Mouse (Mus musculus) limb, embryonic 15.5 days (tissue): Measurements from ENCODE around the gene Parp8. TPM values are rescaled to one million over a fixed set of nuclear protein-coding genes. Genes with fewer than 3 reads are reported as not detected.

ENCODE experiments used
- ATAC-seq: fragments of 200-750 bp; cut with Nextera tagmentation; 2 replicates; pipeline ENCODE4 v1.8.0; 2017; ENCODE audit warnings: low read depth, moderate TSS enrichment; ENCODE audit not compliant: insufficient number of reproducible peaks, low FRiP score, low TSS enrichment
- H3K27ac ChIP-seq: fragments of 300-500 bp; sonication (generic); 2 replicates; pipeline ENCODE4 v1.5.1; 2015; ENCODE audit warnings: moderate library complexity, mild to moderate bottlenecking, inconsistent platforms
- H3K27me3 ChIP-seq: fragments of 300-500 bp; sonication (generic); 2 replicates; pipeline ENCODE4 v1.6.1; 2015; ENCODE audit warnings: inconsistent platforms
- H3K36me3 ChIP-seq: fragments of 300-500 bp; sonication (generic); 2 replicates; pipeline ENCODE4 v1.6.1; 2015; ENCODE audit warnings: inconsistent platforms
- H3K4me1 ChIP-seq: fragments of 300-500 bp; sonication (generic); 2 replicates; pipeline ENCODE4 v1.6.1; 2015; ENCODE audit warnings: inconsistent platforms
- H3K4me2 ChIP-seq: fragments of 300-500 bp; sonication (generic); 2 replicates; pipeline ENCODE4 v1.6.1; 2015; ENCODE audit warnings: mild to moderate bottlenecking, inconsistent platforms
- H3K4me3 ChIP-seq: fragments of 300-500 bp; sonication (generic); 2 replicates; pipeline ENCODE4 v1.5.1; 2015; ENCODE audit warnings: mild to moderate bottlenecking, inconsistent platforms
- H3K9ac ChIP-seq: fragments of 300-500 bp; sonication (generic); 2 replicates; pipeline ENCODE4 v1.6.1; 2015; ENCODE audit warnings: inconsistent platforms
- H3K9me3 ChIP-seq: fragments of 300-500 bp; sonication (generic); 2 replicates; pipeline ENCODE4 v1.6.1; 2016; ENCODE audit warnings: inconsistent platforms
- WGBS: fragments of 180-500 bp; shearing (Covaris S2); methylation state at CpG from one replicate; pipeline ENCODE4 v1.1.7; 2015; 5-methylcytosine and 5-hydroxymethylcytosine counted together
- polyA plus RNA-seq: library from polyadenylated mRNA; unstranded; fragments of >200 nt; fragmentation: Nextera tagmentation; extraction: Ambion mirVana; gene quantifications from 2 replicates; pipeline ENCODE4 v1.2.1, GENCODE M21; 2015

Gene Parp8
- polyA plus RNA-seq, 1 experiment from 2014 or later: 17.0 TPM

DNA sequence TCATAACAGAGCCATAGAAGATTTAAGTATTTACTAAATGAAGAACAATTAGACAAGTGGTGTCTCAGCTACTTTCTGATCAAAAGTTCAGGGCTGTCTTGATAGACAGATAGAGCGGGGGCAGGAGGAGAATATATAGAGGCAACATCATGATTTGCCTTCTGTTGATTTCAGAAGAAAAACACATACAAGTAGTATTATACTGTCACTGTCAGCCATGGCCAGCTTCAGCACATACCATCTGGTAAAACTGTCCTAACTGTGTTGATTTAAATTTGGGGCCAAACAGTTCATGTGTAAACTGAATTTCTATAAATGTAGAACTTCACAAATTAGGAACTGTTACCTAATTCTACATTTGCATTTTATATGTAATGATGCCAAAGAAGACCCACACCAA, 127.6 kb downstream of the Parp8 start:
- Histone ChIP-seq H3K27me3 (no peaks in the 10 kb centered on the region), H3K9ac (no peak overlapping the region), H3K4me2 (no peak overlapping the region), H3K4me1 (no peaks in the 10 kb centered on the region), H3K27ac (no peak overlapping the region), H3K9me3 (no peaks in the 10 kb centered on the region), H3K36me3 (peaks cover 21% of the 10 kb centered on the region), H3K4me3 (no peak overlapping the region)
- 92% methylated on average over 1 of the region's 1 CpGs for WGBS
- no peak for ATAC-seq

DNA sequence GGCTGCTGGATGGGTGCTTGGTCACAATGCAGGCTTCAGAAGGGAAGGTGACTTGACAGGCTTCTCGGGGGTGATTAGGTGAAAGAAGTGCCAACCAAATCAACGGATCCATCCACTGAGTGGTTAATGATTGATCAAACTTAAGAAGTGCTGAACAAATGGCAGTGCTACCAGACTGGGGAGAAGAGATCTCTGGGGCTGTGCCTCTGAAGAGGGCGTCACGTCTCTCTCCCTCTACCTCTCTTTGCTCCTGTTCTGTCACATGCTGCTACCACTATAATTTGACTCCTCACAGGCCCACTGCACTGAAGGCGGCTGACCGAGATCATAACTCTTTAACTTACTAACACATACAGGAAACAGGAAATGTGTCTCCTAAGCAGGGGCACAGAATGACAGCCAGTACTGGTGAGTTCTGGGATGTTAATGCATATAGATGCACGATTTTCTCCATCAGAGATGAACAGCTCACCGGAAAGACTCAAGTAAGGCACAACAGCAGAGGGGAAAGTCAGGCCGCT, 140.9 kb downstream of the Parp8 start:
- no peak overlapping the region for H3K4me3 ChIP-seq
- no peaks in the 10 kb centered on the region for H3K27me3 ChIP-seq
- no peaks in the 10 kb centered on the region for H3K4me1 ChIP-seq
- no peak overlapping the region for H3K9ac ChIP-seq
- no peak overlapping the region for H3K27ac ChIP-seq
- H3K36me3 ChIP-seq: peaks cover 9% of the 10 kb centered on the region
- ATAC-seq: no peak
- WGBS: 68% methylated on average over 9 of the region's 9 CpGs
- no peak overlapping the region for H3K4me2 ChIP-seq
- H3K9me3 ChIP-seq: no peaks in the 10 kb centered on the region

DNA sequence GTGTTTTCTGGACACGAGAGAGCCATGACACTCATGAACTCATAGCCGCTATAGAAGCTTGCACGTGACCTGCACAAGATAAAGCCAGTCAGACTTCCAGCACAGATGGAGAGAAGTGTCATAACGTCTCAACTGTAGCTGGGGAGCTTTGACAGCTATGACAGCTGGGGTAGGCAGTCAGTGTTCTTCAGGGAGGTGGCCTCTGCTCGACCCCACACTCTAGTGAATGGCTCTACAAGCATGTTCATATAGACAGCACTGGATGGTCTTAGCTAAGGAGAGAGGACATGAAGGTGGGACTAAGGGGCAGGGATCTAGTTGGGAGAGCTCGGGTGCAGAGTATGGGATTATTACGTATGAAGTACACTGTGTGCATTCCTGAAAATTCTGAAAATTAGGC, 143.1 kb downstream of the Parp8 start:
- Histone ChIP-seq H3K27me3 (no peaks in the 10 kb centered on the region), H3K9me3 (no peaks in the 10 kb centered on the region), H3K4me2 (no peak overlapping the region), H3K4me3 (no peak overlapping the region), H3K27ac (no peak overlapping the region), H3K9ac (no peak overlapping the region), H3K36me3 (peaks cover 16% of the 10 kb centered on the region), H3K4me1 (no peaks in the 10 kb centered on the region)
- 78% methylated on average over 7 of the region's 7 CpGs for WGBS
- no peak for ATAC-seq

DNA sequence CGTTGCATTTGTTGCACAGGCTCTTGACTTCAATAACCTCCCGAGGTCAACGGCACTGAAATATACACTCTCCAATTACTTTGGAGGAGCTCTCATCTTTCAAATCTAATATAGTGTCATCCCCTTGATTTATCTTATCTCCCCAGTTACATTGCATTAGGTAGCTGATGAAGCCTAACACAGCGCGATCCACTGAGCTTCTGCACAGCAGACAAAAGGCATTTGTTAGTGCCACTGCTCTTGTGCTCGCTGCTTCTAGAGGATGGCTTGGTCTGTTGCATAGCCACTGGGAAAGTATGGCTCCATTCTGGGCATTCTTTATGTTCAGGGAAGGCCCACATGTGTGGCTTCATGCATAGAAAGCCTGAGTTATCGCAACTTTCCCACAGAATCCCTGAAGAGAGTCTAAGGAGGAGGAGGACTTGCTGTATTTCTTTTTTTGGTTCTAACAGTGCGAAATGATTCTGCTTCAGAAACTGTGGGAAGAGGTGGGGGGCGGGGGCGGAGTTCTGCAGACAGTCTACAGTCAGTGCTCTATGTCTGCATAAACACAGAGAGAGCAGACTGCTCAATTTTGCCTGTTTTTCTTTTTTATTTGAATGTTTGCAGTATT, 145.7 kb downstream of the Parp8 start:
- WGBS: 93% methylated on average over 10 of the region's 10 CpGs
- Histone ChIP-seq H3K36me3 (peaks cover 18% of the 10 kb centered on the region), H3K27ac (no peak overlapping the region), H3K4me2 (no peak overlapping the region), H3K9me3 (no peaks in the 10 kb centered on the region), H3K27me3 (no peaks in the 10 kb centered on the region), H3K4me1 (no peaks in the 10 kb centered on the region), H3K4me3 (no peak overlapping the region), H3K9ac (no peak overlapping the region)
- no peak for ATAC-seq

DNA sequence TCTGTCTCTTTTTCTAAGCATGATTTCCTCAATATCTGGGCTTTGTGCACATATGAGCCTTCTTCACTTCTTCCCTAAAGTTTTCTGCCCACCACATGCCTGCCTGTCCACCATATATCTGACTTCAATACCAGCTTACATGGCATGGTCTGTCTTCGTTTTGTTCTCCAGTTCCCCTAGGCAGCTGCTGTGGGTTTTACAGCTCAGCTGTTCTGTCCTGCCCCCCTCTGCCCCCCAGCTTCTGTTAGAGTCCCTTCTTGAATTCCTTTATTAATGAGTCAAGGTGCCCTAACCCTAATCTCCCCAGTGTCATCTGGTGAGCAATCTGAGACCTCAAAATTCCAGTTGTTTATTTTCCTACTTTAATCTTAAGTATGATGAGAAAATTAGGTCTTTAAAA, 155.1 kb downstream of the Parp8 start:
- no peaks in the 10 kb centered on the region for H3K27me3 ChIP-seq
- H3K9me3 ChIP-seq: no peaks in the 10 kb centered on the region
- no peaks in the 10 kb centered on the region for H3K4me1 ChIP-seq
- H3K4me3 ChIP-seq: no peak overlapping the region
- no peak overlapping the region for H3K27ac ChIP-seq
- no peak overlapping the region for H3K9ac ChIP-seq
- no peak for ATAC-seq
- peaks cover 26% of the 10 kb centered on the region for H3K36me3 ChIP-seq
- 39% methylated on average over 1 of the region's 1 CpGs for WGBS
- H3K4me2 ChIP-seq: no peak overlapping the region

DNA sequence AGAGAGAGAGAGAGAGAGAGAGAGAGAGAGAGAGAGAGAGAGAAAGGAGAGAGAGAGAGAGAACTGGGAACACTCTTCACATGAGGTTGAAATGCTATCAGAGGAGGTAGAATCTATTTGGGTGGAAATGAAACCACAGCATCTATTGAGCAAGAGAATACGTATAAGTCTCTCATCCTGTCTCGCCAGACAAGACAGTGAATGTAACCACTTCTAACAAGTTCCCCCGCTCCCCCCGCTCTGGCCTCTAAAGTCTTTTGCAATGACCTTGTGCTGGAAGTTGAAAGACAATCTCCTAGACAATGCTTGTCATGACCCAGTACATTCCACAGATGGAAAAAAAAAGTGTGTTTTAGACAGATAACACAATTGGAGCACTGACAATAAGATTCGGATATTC, 181.4 kb downstream of the Parp8 start:
- H3K4me2 ChIP-seq: no peak overlapping the region
- H3K36me3 ChIP-seq: no peaks in the 10 kb centered on the region
- no peak overlapping the region for H3K9ac ChIP-seq
- H3K27me3 ChIP-seq: no peaks in the 10 kb centered on the region
- H3K4me3 ChIP-seq: no peak overlapping the region
- H3K27ac ChIP-seq: no peak overlapping the region
- no peaks in the 10 kb centered on the region for H3K9me3 ChIP-seq
- no peaks in the 10 kb centered on the region for H3K4me1 ChIP-seq
- WGBS: 88% methylated on average over 5 of the region's 5 CpGs
- ATAC-seq: no peak

DNA sequence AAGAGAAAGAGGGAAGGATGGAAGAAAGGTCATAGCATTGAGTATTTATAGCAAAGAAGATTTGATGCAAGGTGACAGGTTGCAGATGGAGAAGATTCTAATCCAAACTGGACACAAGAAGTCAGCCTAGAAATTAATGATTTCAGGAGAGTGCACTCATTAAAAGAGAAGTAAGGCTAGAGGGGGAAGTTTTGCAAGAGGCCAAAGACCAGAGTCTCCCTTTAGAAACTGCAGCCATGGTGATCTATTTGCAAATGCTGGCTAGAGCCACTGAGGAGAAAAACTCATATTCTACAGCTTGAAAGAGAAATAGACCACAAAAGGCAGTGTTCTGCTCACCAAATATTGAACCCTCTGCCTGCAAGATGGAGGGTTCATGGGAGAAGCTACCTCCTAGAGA, 194.4 kb downstream of the Parp8 start:
- H3K9me3 ChIP-seq: no peaks in the 10 kb centered on the region
- no peak overlapping the region for H3K9ac ChIP-seq
- H3K4me1 ChIP-seq: no peaks in the 10 kb centered on the region
- no peak overlapping the region for H3K4me3 ChIP-seq
- H3K4me2 ChIP-seq: no peak overlapping the region
- H3K27me3 ChIP-seq: no peaks in the 10 kb centered on the region
- no peak for ATAC-seq
- H3K36me3 ChIP-seq: no peaks in the 10 kb centered on the region
- no peak overlapping the region for H3K27ac ChIP-seq

DNA sequence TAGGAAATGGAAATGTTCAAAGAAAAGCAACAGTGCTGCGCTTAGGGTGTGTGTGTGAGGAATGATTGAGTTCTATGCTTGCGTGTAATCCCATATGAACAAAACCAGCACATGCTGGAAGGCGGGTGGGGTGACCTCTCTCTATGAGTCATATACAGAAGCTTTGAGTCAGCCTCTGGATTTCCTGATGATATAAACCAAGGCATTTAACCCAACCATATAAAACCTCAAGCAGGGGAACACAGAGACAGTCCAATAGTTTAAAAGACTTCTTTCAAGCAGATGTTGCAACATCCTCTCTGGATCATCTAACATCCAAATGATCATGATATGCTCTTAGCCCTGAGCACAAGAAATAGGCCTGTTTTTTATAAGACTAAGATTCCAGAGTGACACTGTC, 196.3 kb downstream of the Parp8 start:
- WGBS: 77% methylated on average over 3 of the region's 3 CpGs
- no peaks in the 10 kb centered on the region for H3K27me3 ChIP-seq
- no peaks in the 10 kb centered on the region for H3K4me1 ChIP-seq
- no peak; the same call in 1 of the 2 replicates for ATAC-seq
- no peaks in the 10 kb centered on the region for H3K9me3 ChIP-seq
- H3K4me2 ChIP-seq: no peak overlapping the region
- no peak overlapping the region for H3K4me3 ChIP-seq
- H3K27ac ChIP-seq: no peak overlapping the region
- H3K36me3 ChIP-seq: no peaks in the 10 kb centered on the region
- H3K9ac ChIP-seq: no peak overlapping the region

DNA sequence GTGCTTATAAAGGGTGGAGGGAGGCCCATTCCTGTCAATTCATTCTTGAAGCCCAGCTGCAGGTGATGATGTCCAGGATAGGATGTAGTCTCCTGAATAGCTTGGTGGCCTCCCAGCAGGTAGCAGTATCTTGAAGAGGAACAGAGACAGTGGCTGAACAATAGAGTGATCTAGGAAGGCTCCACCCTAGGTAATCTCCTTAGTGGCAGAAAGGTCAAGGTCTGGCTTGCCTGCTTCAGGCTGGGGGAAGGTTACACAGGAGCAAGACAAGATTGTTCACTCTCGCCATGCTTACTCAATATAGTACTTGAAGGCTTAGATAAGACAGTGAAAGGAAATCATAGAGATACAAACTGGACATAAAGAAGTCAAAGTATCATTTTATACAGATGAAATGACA, 213.9 kb downstream of the Parp8 start:
- no peak for ATAC-seq
- Histone ChIP-seq H3K9me3 (no peaks in the 10 kb centered on the region), H3K4me2 (no peak overlapping the region), H3K4me1 (no peaks in the 10 kb centered on the region), H3K27ac (no peak overlapping the region), H3K4me3 (no peak overlapping the region), H3K27me3 (no peaks in the 10 kb centered on the region), H3K9ac (no peak overlapping the region), H3K36me3 (no peaks in the 10 kb centered on the region)
- WGBS: 76% methylated on average over 1 of the region's 1 CpGs

Other genes with a start within 250 kb of the Parp8 start
- 23.0 and 23.3 TPM in 2 replicates for gene Emb, start 183.0 kb upstream of the Parp8 start, polyA plus RNA-seq
- 0.09 TPM in 1 of 2 replicates, not detected in the other for gene Gm17509, start 195.5 kb upstream of the Parp8 start, polyA plus RNA-seq